Mouse (Mus musculus) right cerebral cortex, postnatal 25 days (tissue): ENCODE measurements around the gene Gm20683.

Experiments used
- DNase-seq: peaks from one replicate; pipeline ENCODE4 v3.0.0; 2022

Gene Gm20683

GRCm38 (mm10) chr17:25841117-25841880 is at the start of gene Gm20683:
Gene Gm20683, minus strand, starts transcription at chr17:25841763.
- no peak for DNase-seq

GRCm38 (mm10) chr17:25888837-25889236 is 47.3 kb upstream of the Gm20683 start:
- DNase-seq = no peak

- DNase-seq = no peak
These were observed 45.9 kb upstream of the Gm20683 start for GRCm38 (mm10) chr17:25887467-25887866.

- DNase-seq = no peak
These were observed 45.2 kb upstream of the Gm20683 start for GRCm38 (mm10) chr17:25886806-25887205.

DNA sequence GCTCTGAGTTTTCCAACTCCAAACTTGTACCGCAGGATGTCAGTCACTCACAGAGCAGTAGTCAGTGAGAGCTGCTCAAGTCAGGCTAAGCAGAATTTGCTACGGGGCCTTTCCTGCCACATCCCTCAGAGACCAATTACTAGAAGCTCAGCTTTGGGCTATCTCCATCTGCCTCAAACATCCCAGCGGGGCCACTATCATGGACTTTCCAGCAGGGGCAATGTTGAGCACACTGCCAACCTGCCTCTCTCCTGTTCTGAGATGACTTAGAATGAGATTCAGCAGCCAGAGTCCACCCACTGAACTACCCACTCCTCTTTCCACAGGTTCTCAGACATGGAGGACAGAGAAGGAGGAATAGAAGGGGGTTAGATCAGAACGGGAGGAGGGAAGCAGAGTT is 44.1 kb upstream of the Gm20683 start:
- no peak for DNase-seq

DNA sequence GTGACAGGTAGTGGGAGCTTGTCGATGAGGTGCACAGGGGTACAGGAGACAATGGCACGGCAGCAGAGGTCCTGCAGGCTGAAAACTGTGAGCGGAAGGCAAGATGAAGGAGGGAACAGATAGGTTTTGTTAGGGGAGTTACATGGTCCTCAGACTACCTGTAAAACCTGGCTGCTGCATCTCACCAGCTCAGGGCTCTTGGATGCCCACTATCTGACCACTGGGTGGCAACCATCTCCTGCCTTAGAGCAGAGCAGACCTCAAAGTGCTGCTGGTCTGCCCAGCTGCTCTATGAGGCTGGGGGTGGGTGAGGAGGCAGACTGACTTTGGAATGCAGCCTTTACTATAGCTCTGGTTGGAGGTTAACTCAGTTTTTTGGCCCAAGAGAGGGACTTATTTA is 42.3 kb upstream of the Gm20683 start:
- DNase-seq = no peak

GRCm38 (mm10) chr17:25883268-25883667 is 41.7 kb upstream of the Gm20683 start:
- no peak for DNase-seq

GRCm38 (mm10) chr17:25882306-25882705 is 40.7 kb upstream of the Gm20683 start:
- DNase-seq = no peak

DNA sequence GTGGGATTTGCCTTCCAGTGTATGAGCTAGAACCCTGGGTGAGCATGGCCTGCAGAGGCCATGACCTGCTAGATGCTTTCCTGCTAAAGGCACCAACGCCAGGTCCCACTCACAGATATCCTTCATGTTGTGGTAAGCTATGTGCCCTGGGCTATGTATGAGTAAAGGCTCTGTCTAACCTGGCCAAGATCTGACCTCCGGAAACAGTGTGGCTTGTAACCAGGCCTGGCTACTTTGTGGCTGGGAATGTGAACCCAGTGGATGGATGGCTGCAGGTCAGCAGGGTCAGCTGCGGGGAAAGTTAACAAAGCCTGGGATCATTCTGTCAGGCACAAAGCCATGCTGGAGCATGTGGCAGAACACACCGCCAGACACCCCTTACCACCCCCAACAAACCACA is 40.1 kb upstream of the Gm20683 start:
- no peak for DNase-seq

GRCm38 (mm10) chr17:25880913-25881641 is 39.5 kb upstream of the Gm20683 start:
- DNase-seq = no peak

- DNase-seq = no peak
These were observed 38.8 kb upstream of the Gm20683 start, which contains the start of gene Wfikkn1 for GRCm38 (mm10) chr17:25880196-25880910. Gene Wfikkn1, minus strand, starts transcription at chr17:25880858.

GRCm38 (mm10) chr17:25879750-25880149 is 38.2 kb upstream of the Gm20683 start:
- no peak for DNase-seq

GRCm38 (mm10) chr17:25879261-25879660 is 37.7 kb upstream of the Gm20683 start:
- DNase-seq = no peak

DNA sequence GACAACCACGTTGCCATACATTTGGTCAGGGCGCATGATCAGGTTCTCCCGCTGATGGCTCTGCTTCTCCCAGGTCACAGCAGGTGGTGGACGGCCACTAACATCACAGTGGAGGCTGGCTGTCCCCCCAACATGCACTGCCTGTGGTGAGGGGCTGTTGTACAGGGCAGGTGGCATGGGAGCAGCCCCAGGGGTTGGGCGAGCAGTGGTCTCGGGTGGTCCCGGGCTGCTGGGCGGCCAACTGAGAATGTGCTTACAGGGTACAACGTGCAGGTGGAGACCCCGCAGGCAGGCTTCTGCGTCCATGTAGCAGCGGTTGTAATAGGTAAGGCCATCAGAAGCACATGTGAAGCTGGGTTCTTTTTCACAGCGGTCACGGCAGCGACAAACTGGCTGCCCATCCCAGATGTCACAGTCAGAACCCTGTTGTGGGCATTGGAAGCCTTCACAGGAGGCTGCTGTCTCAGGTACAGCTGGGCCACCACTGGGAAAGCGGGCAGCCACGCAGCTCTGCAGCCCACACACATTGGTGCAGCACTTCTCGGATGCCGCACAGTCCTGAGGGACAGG is 37.1 kb upstream of the Gm20683 start:
- no peak for DNase-seq

- DNase-seq = no peak
These were observed 36.4 kb upstream of the Gm20683 start for GRCm38 (mm10) chr17:25877741-25878610.

DNA sequence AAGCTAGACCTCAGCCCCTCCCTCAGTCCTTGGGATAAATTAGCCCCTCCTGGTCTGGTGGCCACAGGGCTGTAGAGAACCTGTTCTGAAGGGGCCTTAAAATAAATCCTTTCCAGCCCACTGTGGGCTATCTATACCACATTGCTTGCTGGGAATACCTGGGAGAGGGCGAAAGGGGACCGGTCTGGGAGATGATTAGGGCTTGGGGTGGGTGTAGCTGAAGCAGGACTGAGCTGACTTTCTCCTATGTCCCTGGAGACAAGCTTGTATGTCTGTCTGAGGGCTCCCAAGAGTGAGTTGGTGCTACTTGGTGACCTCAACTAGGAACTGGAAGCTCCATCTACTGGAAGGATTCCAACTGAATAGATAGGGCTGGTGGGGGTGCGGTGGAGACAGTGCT is 35.5 kb upstream of the Gm20683 start:
- DNase-seq = no peak

- no peak for DNase-seq
These were observed 34.9 kb upstream of the Gm20683 start for GRCm38 (mm10) chr17:25876347-25876915.

GRCm38 (mm10) chr17:25875171-25876136 is 33.9 kb upstream of the Gm20683 start:
- DNase-seq = peak; percentile 91

GRCm38 (mm10) chr17:25874721-25875170 is 33.2 kb upstream of the Gm20683 start, which contains the start of gene Mettl26:
Gene Mettl26, plus strand, starts transcription at chr17:25875074.
- DNase-seq = peak; percentile 93

- no peak for DNase-seq
These were observed 32.7 kb upstream of the Gm20683 start for GRCm38 (mm10) chr17:25874148-25874720.
